Mouse (Mus musculus): ENCODE data around the gene Slc4a1ap.

Gene Slc4a1ap

GRCm38 (mm10) chr5:31603766-31604165 is 77.0 kb downstream of the Slc4a1ap start:
- no peak for DNase-seq (ENCODE audit: low read depth, low spot score)

DNA sequence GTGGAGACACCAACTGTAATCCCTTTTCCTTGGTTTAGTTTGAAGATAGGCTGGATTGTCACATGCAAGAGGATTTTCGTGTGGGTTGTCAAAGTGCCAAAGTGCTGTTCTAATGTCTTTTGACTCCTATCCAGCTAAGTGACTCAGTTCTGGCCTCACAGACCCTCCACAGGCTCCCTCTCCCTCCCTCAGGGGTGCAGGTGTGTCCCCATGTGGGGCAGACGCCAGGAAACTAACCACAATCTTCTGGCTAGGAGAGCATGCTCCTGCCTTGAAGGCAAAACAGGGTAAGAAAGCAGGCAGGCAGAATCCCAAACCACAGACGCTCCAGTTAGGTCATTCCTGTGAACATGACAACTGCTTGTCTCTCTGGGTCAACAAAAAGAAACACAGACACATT is 79.4 kb downstream of the Slc4a1ap start:
- DNase-seq (ENCODE audit: low read depth, low spot score) = no peak
